Mouse (Mus musculus): ENCODE data around the gene Ahnak.

DNA sequence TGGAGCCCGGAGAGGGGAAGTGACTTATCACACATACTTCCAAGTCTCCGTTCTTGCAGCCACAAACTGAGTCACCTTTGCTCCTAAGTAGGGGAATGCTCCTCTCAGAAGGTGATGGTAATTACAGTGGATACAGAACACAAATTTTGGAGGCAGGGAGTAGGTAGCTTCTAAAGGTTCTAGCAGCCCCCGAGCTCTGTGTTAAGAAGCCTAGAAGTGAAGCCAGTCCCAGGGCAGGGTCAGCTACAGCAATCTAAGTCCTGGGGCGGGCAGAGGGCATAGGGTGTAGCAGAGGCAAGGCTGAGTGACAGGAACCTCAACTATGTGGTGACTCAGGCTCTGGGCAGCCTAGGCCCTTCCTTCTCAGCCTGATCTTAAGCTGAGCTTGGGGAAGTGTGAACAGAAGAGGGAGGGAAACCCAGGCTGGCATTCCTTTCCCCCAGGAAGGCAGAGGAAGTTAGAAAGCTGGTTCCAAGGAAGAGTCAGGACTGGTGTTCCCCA is 5.9 kb upstream of the Ahnak start:
- TF ChIP-seq CTCF (IDR thresholded peaks at IDR 0.05; ENCODE audit: extremely low read depth, insufficient read length, insufficient replicate concordance, low read depth, low read length) (no peak), POLR2A (IDR thresholded peaks at IDR 0.05; ENCODE audit: low read depth, low read length) (no peak)
